Mouse (Mus musculus): ENCODE results near the gene Ubc. TPM values are rescaled to one million over a fixed set of nuclear protein-coding genes. Genes with fewer than 3 reads are reported as not detected.
A peak's percentile ranks its signal among the peaks of the same experiment; 100 is the strongest.

The Ubc gene
- polyA plus RNA-seq, 1 experiment from 2014 or later = 967 TPM

DNA sequence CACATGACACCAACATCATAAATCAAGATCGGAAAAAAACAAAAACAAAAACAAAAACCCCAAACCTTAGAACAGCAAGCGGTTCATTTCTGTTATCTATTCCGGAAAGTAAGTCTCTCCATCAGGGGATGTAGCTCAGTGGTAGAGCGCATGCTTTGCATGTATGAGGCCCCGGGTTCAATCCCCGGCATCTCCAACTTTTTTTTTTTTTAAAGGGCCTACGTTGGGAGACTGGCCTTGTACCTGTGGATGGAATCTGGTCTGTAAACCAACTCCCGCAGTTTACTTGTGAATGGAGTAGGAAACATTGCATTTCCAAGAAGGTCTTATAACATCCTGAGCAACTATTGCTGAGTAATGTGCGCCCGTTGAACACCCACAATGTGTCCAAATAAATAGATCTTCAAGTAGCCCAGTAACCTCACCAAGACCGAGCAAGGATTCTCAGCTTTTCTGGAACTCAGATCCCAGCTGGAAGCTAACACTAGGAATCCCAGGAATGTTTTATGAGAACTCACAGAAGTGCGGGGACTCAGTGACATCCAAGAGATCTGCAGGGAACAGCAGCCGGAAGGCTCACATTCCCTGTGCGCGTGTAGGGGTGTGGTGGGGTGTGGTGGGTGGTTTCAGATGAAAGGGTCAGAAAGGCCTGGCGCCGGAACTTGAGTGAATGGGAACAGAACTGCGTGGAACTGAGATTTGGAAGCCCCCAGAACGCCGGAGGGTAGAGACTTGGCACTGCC lies 19.5 kb upstream of the Ubc start:
- WGBS = 4% methylated on average over 20 of the region's 20 CpGs
- Histone ChIP-seq H3K9me3 (no peaks in the 10 kb centered on the region), H3K4me3 (peak overlapping the region; percentile 51), H3K27ac (peak overlapping the region; percentile 79), H3K27me3 (ENCODE audit: poor library complexity, severe bottlenecking) (no peaks in the 10 kb centered on the region), H3K4me1 (peaks cover 39% of the 10 kb centered on the region), H3K36me3 (replicated peaks) (peaks cover 16% of the 10 kb centered on the region)
- peak; percentile 74 for DNase-seq (ENCODE audit: extremely low spot score, low spot score)

GRCm38 (mm10) chr5:125408842-125409241 lies 18.8 kb upstream of the Ubc start:
- H3K4me3 ChIP-seq = peak overlapping the region; percentile 51
- H3K4me1 ChIP-seq = peaks cover 42% of the 10 kb centered on the region
- H3K36me3 ChIP-seq (replicated peaks) = peaks cover 10% of the 10 kb centered on the region
- no peaks in the 10 kb centered on the region for H3K27me3 ChIP-seq (ENCODE audit: poor library complexity, severe bottlenecking)
- peak; percentile 90 for DNase-seq (ENCODE audit: extremely low spot score, low spot score)
- under 1% methylated on average over 13 of the region's 13 CpGs for WGBS
- H3K27ac ChIP-seq = peak overlapping the region; percentile 79
- H3K9me3 ChIP-seq = no peaks in the 10 kb centered on the region

DNA sequence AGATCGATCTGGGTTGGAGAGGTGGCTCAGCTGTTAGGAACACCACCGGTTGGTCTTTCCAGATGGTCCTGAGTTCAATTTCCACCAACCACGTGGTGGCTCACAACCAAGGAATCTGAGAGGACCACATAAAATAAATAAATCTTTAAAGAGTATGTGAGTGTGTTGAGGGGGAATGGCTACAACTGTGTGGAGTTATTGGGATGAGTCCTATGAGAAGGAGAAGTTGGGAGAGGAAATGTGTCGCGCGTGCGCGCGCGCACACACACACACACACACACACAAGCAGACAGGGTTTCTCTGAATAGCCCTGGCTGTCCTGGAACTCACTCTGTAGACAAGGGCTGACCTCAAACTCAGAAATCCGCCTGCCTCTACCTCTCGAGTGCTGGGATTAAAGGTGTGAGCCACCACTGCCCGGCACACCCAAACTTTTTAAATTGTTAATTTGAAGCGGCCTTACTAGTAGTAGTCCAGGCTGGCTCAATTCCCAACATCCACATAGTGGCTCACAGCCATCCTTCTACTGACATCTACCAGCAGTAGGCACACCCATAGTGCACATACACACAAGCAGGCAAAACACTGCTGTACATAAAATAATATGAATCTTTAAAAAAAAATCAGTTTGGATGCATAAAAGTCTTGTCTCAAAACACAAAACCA lies 18.0 kb upstream of the Ubc start:
- peaks cover under 1% of the 10 kb centered on the region; the same call in 1 of the 2 replicates for H3K27me3 ChIP-seq (ENCODE audit: poor library complexity, severe bottlenecking)
- H3K27ac ChIP-seq = no peak overlapping the region
- no peaks in the 10 kb centered on the region for H3K9me3 ChIP-seq
- peaks cover 50% of the 10 kb centered on the region for H3K4me1 ChIP-seq
- peak overlapping the region; percentile 51; the same call in 1 of the 2 replicates for H3K4me3 ChIP-seq
- 68% methylated on average over 14 of the region's 14 CpGs for WGBS
- H3K36me3 ChIP-seq (replicated peaks) = peaks cover 2% of the 10 kb centered on the region
- no peak for DNase-seq (ENCODE audit: extremely low spot score, low spot score)

DNA sequence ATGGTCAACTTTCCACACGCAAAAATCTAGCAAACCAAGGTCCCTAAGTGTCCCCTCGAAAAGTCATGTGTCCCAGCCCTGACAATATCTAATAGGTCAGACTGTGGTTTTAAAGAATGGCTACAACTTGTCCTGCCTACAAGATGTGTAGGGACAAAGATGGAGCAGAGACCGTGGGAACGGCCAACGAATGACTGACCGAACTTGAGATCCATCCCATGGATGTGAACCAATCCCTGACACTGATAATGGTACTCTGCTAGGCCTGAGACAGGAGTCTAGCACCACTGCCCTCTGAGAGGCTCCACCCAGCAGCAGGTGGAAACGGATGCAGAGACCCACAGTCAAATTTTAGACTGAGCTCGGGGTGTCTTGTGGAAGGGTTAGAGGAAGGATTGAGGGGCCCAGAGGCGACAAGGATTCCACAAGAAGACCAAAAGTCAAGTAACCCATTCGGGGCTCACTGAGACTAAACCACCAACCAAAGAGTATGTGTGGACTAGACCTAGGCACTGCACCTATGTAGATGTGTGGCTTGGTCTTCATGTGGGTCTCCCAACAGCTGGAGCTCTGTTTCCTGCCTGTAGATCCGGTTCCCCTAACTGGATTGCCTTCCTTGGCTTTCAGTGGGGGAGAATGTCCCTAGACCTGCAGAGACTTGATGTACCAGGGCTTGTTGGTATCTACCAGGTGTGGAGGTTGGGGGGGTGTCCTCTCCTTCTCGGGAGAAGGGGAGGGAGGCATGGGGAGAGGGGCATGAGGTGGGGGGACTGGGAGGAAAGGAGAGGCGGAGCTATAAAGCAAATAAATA lies 17.2 kb upstream of the Ubc start:
- H3K9me3 ChIP-seq = no peaks in the 10 kb centered on the region
- peak overlapping the region; percentile 89 for H3K27ac ChIP-seq
- DNase-seq (ENCODE audit: extremely low spot score, low spot score) = no peak
- peaks cover 7% of the 10 kb centered on the region; the same call in 1 of the 2 replicates for H3K27me3 ChIP-seq (ENCODE audit: poor library complexity, severe bottlenecking)
- 53% methylated on average over 13 of the region's 13 CpGs for WGBS
- H3K36me3 ChIP-seq (replicated peaks) = no peaks in the 10 kb centered on the region
- H3K4me3 ChIP-seq = peak overlapping the region; percentile 66
- peaks cover 55% of the 10 kb centered on the region for H3K4me1 ChIP-seq

DNA sequence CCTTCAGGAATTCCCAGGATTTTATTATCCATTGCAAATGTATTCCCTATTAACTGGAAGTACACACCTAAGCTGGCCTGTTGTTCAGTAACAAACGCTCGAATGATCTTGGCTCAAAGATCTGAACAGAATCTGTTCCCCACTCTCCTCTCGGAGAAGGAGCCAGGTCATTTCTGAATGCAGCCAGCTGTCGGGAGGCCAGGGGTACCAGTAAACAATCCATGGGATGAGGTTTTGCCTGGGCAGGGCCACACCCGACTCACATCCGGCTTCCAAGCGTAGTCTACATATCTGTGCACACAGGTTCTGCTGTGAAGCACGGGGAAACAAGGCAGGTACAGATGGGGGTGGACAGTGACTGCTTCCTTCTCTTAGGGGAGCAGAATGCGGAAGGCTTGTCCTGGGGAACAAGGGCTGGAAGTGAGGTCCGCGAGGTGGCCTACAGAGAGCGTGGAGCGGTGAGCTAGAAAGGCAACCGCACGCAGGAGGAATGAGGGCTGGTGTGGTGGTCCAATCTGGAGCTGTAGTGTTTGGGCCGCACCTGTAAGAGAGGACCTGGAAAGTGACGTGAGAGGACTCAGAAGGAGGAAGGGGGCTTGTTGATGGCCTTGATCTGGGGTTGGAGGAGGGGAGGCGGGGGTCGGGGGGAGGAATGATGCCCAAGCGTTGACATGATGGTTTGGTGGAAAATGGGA lies 16.5 kb upstream of the Ubc start:
- Histone ChIP-seq H3K9me3 (no peaks in the 10 kb centered on the region), H3K27ac (peak overlapping the region; percentile 89), H3K36me3 (replicated peaks) (no peaks in the 10 kb centered on the region), H3K4me1 (peaks cover 55% of the 10 kb centered on the region), H3K27me3 (ENCODE audit: poor library complexity, severe bottlenecking) (peaks cover 13% of the 10 kb centered on the region; the same call in 1 of the 2 replicates), H3K4me3 (peak overlapping the region; percentile 66)
- no peak for DNase-seq (ENCODE audit: extremely low spot score, low spot score)
- WGBS = under 1% methylated on average over 20 of the region's 20 CpGs

DNA sequence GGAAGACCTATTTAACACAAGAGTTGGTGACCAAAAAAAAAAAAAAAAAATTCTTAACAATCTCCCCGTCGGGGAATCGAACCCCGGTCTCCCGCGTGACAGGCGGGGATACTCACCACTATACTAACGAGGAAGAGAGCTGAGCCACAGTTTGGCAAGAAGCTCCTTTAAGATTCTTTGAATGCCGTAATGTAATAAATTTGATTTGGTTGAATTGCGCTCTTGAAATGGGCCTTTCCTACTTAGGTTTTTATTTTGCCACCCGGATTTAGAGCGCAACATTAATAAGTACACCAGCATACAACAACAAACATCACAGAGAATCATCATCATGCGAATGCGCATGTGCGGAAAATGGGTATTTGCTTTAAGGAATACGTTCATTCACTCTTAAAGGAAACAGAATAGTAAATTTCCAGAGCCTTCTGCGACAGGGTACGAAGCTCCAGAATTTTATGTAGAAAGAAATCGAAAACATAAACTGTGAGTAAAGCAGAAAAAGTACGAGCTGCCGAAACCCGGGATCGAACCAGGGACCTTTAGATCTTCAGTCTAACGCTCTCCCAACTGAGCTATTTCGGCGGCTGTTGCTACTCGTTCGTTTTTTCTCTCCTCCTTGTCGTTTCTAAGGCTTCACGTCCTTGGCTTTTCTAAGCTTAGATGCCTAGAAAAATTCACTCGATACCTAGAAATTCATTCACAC lies 15.7 kb upstream of the Ubc start:
- Histone ChIP-seq H3K4me3 (peak overlapping the region; percentile 66), H3K4me1 (peaks cover 55% of the 10 kb centered on the region), H3K36me3 (replicated peaks) (no peaks in the 10 kb centered on the region), H3K27ac (peak overlapping the region; percentile 89), H3K27me3 (ENCODE audit: poor library complexity, severe bottlenecking) (peaks cover 13% of the 10 kb centered on the region; the same call in 1 of the 2 replicates), H3K9me3 (no peaks in the 10 kb centered on the region)
- under 1% methylated on average over 31 of the region's 31 CpGs for whole genome bisulfite sequencing
- DNase-seq (ENCODE audit: extremely low spot score, low spot score) = peak; percentile 89

DNA sequence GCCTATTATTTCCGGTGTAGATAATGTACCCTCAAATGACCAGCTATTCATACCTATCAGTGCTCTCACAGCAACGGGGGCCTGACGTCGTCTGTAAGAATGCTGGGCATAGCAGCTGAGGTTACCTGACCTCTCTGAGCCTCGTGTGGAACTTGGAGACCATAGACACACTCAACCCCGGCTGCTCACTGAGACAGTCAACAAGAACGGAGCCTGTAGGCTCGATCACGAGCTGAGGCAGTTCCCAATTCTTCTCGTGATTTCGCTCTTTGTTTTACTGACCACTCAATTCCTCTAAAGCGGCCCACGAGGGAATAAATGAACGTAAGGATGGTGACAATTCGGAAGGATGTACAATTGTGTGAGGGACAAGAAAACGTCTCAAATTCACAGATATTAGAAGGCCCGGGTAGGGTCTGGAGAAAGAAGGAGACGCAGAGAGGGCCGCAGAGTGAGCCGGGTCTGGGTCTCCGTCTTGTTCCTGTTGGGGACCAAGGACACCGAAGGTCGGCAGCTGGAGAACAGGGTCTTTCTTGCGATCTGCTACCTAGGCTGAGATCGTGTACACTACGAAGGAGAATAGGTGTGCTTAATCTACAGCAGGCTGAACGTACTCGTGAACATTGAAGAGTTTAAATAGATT lies 15.0 kb upstream of the Ubc start:
- no peaks in the 10 kb centered on the region for H3K9me3 ChIP-seq
- H3K4me3 ChIP-seq = peak overlapping the region; percentile 66
- no peaks in the 10 kb centered on the region for H3K36me3 ChIP-seq (replicated peaks)
- WGBS = under 1% methylated on average over 28 of the region's 28 CpGs
- peaks cover 49% of the 10 kb centered on the region for H3K4me1 ChIP-seq
- peak; percentile 83 for DNase-seq (ENCODE audit: extremely low spot score, low spot score)
- peak overlapping the region; percentile 89 for H3K27ac ChIP-seq
- H3K27me3 ChIP-seq (ENCODE audit: poor library complexity, severe bottlenecking) = peaks cover 13% of the 10 kb centered on the region; the same call in 1 of the 2 replicates

GRCm38 (mm10) chr5:125404536-125404902 lies 14.5 kb upstream of the Ubc start:
- peaks cover 13% of the 10 kb centered on the region; the same call in 1 of the 2 replicates for H3K27me3 ChIP-seq (ENCODE audit: poor library complexity, severe bottlenecking)
- no peaks in the 10 kb centered on the region for H3K36me3 ChIP-seq (replicated peaks)
- peak overlapping the region; percentile 89 for H3K27ac ChIP-seq
- 1% methylated on average over 7 of the region's 7 CpGs for WGBS
- no peak for DNase-seq (ENCODE audit: extremely low spot score, low spot score)
- peaks cover 44% of the 10 kb centered on the region for H3K4me1 ChIP-seq
- no peaks in the 10 kb centered on the region for H3K9me3 ChIP-seq
- H3K4me3 ChIP-seq = peak overlapping the region; percentile 66

DNA sequence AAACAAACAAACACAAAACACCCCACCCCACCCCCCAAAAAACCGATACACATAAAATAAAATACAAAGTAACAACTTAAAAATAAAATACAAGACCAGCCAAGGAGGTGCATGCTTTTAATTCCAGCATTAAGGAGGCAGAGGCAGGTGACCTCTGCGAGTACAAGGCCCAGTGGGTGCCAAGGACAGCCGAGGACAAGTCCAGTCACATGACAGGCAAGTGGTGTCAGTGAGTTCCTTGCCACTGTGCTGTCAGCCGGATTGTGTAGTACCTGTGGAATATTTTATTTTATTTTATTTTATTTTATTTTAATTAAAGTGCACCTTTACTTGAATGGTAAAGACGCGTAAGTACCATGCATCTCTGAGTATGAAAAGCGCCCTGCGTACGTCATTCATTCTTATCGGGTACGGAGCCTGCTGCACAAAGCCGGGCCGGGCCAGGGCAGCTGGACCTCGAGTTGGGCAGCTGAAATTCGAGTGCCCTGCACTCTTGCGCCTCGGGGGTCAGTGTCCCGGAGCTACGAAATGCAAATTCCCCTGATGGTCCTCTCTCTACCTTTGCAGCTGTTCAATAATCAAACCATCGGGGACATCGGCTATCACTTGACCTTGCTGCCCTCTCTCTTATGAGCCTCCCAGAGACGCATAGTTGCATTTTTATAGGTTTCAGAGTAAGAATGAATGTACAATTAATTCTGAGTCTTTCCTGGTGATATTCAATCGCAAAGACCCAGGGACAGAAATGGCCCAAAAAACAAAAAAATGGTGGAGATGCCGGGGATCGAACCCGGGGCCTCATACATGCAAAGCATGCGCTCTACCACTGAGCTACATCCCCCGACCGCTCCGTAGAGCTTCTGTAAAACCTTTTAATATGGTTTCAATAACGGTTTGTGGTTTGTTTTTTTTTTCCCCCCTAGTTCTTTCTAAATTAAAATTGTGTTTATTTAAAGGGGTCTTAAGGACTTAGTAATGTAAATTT lies 13.8 kb upstream of the Ubc start:
- peak; percentile 80 for DNase-seq (ENCODE audit: extremely low spot score, low spot score)
- Histone ChIP-seq H3K27me3 (ENCODE audit: poor library complexity, severe bottlenecking) (peaks cover 14% of the 10 kb centered on the region), H3K27ac (peak overlapping the region; percentile 81), H3K9me3 (no peaks in the 10 kb centered on the region), H3K4me3 (peak overlapping the region; percentile 66), H3K36me3 (replicated peaks) (no peaks in the 10 kb centered on the region), H3K4me1 (peaks cover 42% of the 10 kb centered on the region)
- WGBS = 11% methylated on average over 31 of the region's 31 CpGs

DNA sequence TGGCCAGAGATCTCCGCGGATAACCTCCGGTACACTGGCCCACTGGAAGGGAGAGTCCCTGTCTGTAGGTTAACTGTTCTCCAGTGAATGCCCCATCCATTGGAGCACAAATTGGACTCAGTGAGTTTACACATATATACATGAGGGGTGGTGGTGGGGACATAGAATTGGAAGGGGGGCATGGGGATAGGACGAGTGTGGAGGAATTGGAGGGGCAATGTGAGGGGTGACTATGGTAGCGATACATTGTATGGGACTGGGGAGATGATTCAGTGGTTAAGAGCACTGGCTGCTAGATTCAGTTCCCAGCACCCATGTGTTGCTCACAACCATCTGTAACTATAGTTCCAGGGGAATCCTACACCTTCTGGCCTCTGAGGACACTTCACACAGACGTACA lies 13.0 kb upstream of the Ubc start:
- no peaks in the 10 kb centered on the region for H3K9me3 ChIP-seq
- H3K36me3 ChIP-seq (replicated peaks) = no peaks in the 10 kb centered on the region
- H3K4me3 ChIP-seq = peak overlapping the region; percentile 66
- peaks cover 22% of the 10 kb centered on the region for H3K27me3 ChIP-seq (ENCODE audit: poor library complexity, severe bottlenecking)
- DNase-seq (ENCODE audit: extremely low spot score, low spot score) = no peak
- WGBS = 56% methylated on average over 6 of the region's 6 CpGs
- peaks cover 36% of the 10 kb centered on the region for H3K4me1 ChIP-seq
- no peak overlapping the region for H3K27ac ChIP-seq
